Mouse (Mus musculus): ENCODE measurements around the gene Pld4.

- no peak for TF ChIP-seq CTCF (IDR thresholded peaks at IDR 0.05; ENCODE audit: low read depth)
- TF ChIP-seq EP300 (IDR thresholded peaks at IDR 0.05; ENCODE audit: low read depth), result no peak
Measured at GRCm38 (mm10) chr12:112762018-112762417, 1.6 kb downstream of the Pld4 start.
